Comparison of ENCODE assay signal across 8 mouse cellular contexts in genomic region chr9:113441770-113442411, GRCm38 (mm10).
DNase-seq lines count a peak whose midpoint lies in the region; ATAC-seq lines count a peak whose summit lies in the region.

No protein-coding gene starts in this region.

- H3K4me2 ChIP-seq in intestine, embryonic 16.5 days (ENCODE audit: low read depth, low read length), result peak overlapping the region; percentile 64

- no peaks in the 10 kb centered on the region for H3K27me3 ChIP-seq in intestine, embryonic 16.5 days (replicated peaks; ENCODE audit: control insufficient read depth, insufficient read depth, low read length)

- H3K9me3 ChIP-seq in intestine, embryonic 16.5 days (ENCODE audit: control insufficient read depth, low read length), result no peaks in the 10 kb centered on the region

- peak overlapping the region; percentile 51 for H3K4me3 ChIP-seq in intestine, embryonic 16.5 days (ENCODE audit: low read length)

- H3K36me3 ChIP-seq in intestine, embryonic 16.5 days (ENCODE audit: control insufficient read depth, insufficient read depth, low read length), result no peaks in the 10 kb centered on the region

- H3K4me1 ChIP-seq in intestine, embryonic 16.5 days (ENCODE audit: control insufficient read depth, insufficient read depth, low read length), result no peaks in the 10 kb centered on the region

- peak; percentile 79; the same call in 1 of the 2 replicates for ATAC-seq in intestine, embryonic 16.5 days
- ATAC-seq in megakaryocyte progenitor cell, adult 5-6 weeks (replicated peaks; ENCODE audit: poor library complexity), result peak; percentile 87

- WGBS in intestine, embryonic 16.5 days, result 6% methylated on average over 21 of the region's 21 CpGs

- H3K27ac ChIP-seq in intestine, embryonic 16.5 days (ENCODE audit: low read length), result no peak overlapping the region

- intact Hi-C loops in left cerebral cortex, postnatal 14 days (cut with DNase I), result loop anchor here (5.0 kb wide), 1 partner anchor 185 kb away; no protein-coding TSS in a partner anchor

- peak overlapping the region; percentile 55 for H3K9ac ChIP-seq in intestine, embryonic 16.5 days (ENCODE audit: low read depth, low read length)

- peak; percentile 85 for DNase-seq in adrenal gland, postnatal 14 days
- peak; percentile 91 for DNase-seq in embryo, embryonic 10 days (ENCODE audit: low spot score)
- peak; percentile 16 for DNase-seq in gastrocnemius, postnatal 25 days
- peak; percentile 87 to 88 for DNase-seq in left cerebral cortex, postnatal 14 days (ENCODE audit: low spot score in 2 of 2)
- peak; percentile 61 to 67 for DNase-seq in right cerebral cortex, postnatal 36 days (ENCODE audit: low spot score in 2 of 2)
- no peak for DNase-seq in T-cell, adult 2 months (ENCODE audit: low spot score)
